Comparison of ENCODE assay signal across 27 mouse cellular contexts in the genomic region with DNA sequence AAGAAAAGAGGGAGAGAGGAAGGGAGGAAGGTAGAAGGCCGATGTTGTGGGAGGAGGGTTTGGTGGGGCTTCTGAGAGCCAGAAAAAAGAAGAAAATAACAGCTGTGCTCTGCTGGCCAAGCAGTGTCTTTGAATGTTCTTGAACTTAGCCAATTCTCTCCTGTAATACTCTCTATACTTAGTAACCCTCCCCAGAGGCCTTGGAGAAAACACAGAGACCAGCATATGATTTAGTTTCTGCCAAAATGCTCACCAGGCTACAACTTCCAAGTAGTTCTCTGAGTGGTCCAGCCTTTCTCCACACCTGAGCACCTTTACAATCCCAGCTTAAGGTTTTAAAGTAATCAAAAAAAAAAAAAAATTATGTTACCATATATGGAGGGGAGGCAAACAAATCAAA. TPM values are rescaled to one million over a fixed set of nuclear protein-coding genes. Genes with fewer than 3 reads are reported as not detected.
DNase-seq lines count a peak whose midpoint lies in the region; ATAC-seq lines count a peak whose summit lies in the region.
"Had no signal": no experiment of that assay in that cellular context is flagged by ENCODE, and none has a peak within 500 bp of the region (broad histone marks: within the 10 kb centered on the region; RNA-seq: fewer than 3 reads in every experiment).

No protein-coding gene starts in this region.

- WGBS in embryonic facial prominence, embryonic 14.5 days: 43% methylated on average over 1 of the region's 1 CpGs
- 63% methylated on average over 1 of the region's 1 CpGs for WGBS in embryonic facial prominence, embryonic 10.5 days

- no peak overlapping the region for H3K9ac ChIP-seq in embryonic facial prominence, embryonic 14.5 days (ENCODE audit: low read depth, low read length)
- H3K9ac ChIP-seq: embryonic facial prominence, embryonic 13.5 days; forebrain, embryonic 13.5 days; heart, embryonic 13.5 days; liver, embryonic 15.5 days; lung, embryonic 15.5 days; midbrain, embryonic 15.5 days; neural tube, embryonic 12.5 days had no signal

- DNase-seq in embryonic facial prominence, embryonic 14.5 days (ENCODE audit: low spot score): peak; percentile 63
- DNase-seq in embryonic facial prominence, embryonic 10.5 days (ENCODE audit: low spot score): no peak
- DNase-seq in heart, adult 9 months (ENCODE audit: low spot score in 2 of 2): peak; percentile 27 to 46
- DNase-seq in heart, postnatal 25 days (ENCODE audit: low spot score): no peak
- DNase-seq in testis, postnatal 14 days (ENCODE audit: low spot score): peak; percentile 10
- DNase-seq in testis, postnatal 10 days (ENCODE audit: low spot score): no peak
- no peak for DNase-seq in lung, postnatal 36 days
- DNase-seq: cerebellum, adult 2 months; cerebellum, postnatal 25 days; gastrocnemius, postnatal 14 days; kidney, adult 9 months; kidney, postnatal 36 days; liver; lung, postnatal 4 days; retina, postnatal 1 day; right cerebral cortex, postnatal 25 days had no signal

- ATAC-seq in embryonic facial prominence, embryonic 14.5 days (ENCODE audit: low read depth): peak; percentile 47; the same call in 1 of the 2 replicates
- ATAC-seq: CD4-positive, CD25-positive, alpha-beta regulatory T cell, adult 4 months; forebrain, embryonic 13.5 days; hindbrain, embryonic 16.5 days; intestine, embryonic 16.5 days; midbrain, embryonic 15.5 days had no signal

- no peaks in the 10 kb centered on the region for H3K9me3 ChIP-seq in embryonic facial prominence, embryonic 14.5 days (ENCODE audit: control insufficient read depth, low read length)
- H3K9me3 ChIP-seq in embryonic facial prominence, embryonic 10.5 days: no peaks in the 10 kb centered on the region
- H3K9me3 ChIP-seq: embryonic facial prominence, embryonic 13.5 days; forebrain, embryonic 13.5 days; heart, embryonic 13.5 days; hindbrain, embryonic 10.5 days; liver, embryonic 15.5 days; lung, embryonic 15.5 days; midbrain, embryonic 15.5 days; neural tube, embryonic 12.5 days had no signal

- peak overlapping the region; percentile 30; the same call in 1 of the 2 replicates for H3K27ac ChIP-seq in embryonic facial prominence, embryonic 14.5 days (replicated peaks; ENCODE audit: low read depth, low read length)
- no peak overlapping the region for H3K27ac ChIP-seq in embryonic facial prominence, embryonic 10.5 days (replicated peaks)
- H3K27ac ChIP-seq: embryonic facial prominence, embryonic 13.5 days; forebrain, embryonic 13.5 days; heart, embryonic 13.5 days; hindbrain, embryonic 10.5 days; liver, embryonic 15.5 days; lung, embryonic 15.5 days; midbrain, embryonic 15.5 days; neural tube, embryonic 12.5 days had no signal

- H3K4me1 ChIP-seq in embryonic facial prominence, embryonic 14.5 days (ENCODE audit: control insufficient read depth, insufficient read depth, low read length): peaks cover 4% of the 10 kb centered on the region; the same call in 1 of the 2 replicates
- H3K4me1 ChIP-seq in embryonic facial prominence, embryonic 10.5 days: no peaks in the 10 kb centered on the region
- H3K4me1 ChIP-seq: forebrain, embryonic 13.5 days; hindbrain, embryonic 10.5 days; liver, embryonic 15.5 days; lung, embryonic 15.5 days; midbrain, embryonic 15.5 days; neural tube, embryonic 12.5 days had no signal

- no peaks in the 10 kb centered on the region for H3K27me3 ChIP-seq in embryonic facial prominence, embryonic 14.5 days (replicated peaks; ENCODE audit: control insufficient read depth, insufficient read depth, low read length)
- H3K27me3 ChIP-seq in embryonic facial prominence, embryonic 10.5 days (replicated peaks; ENCODE audit: low read depth, poor library complexity, severe bottlenecking): no peaks in the 10 kb centered on the region
- H3K27me3 ChIP-seq: embryonic facial prominence, embryonic 13.5 days; forebrain, embryonic 13.5 days; heart, embryonic 13.5 days; liver, embryonic 15.5 days; lung, embryonic 15.5 days; midbrain, embryonic 15.5 days; neural tube, embryonic 12.5 days had no signal

- H3K4me2 ChIP-seq in embryonic facial prominence, embryonic 14.5 days (ENCODE audit: low read depth, low read length): no peak overlapping the region
- H3K4me2 ChIP-seq: embryonic facial prominence, embryonic 13.5 days; forebrain, embryonic 13.5 days; heart, embryonic 13.5 days; liver, embryonic 15.5 days; lung, embryonic 15.5 days; midbrain, embryonic 15.5 days; neural tube, embryonic 12.5 days had no signal

- no peak overlapping the region for H3K4me3 ChIP-seq in embryonic facial prominence, embryonic 14.5 days (ENCODE audit: low read depth, low read length)
- H3K4me3 ChIP-seq in embryonic facial prominence, embryonic 10.5 days: no peak overlapping the region
- H3K4me3 ChIP-seq: embryonic facial prominence, embryonic 13.5 days; forebrain, embryonic 13.5 days; heart, embryonic 13.5 days; hindbrain, embryonic 10.5 days; liver, embryonic 15.5 days; lung, embryonic 15.5 days; midbrain, embryonic 15.5 days; neural tube, embryonic 12.5 days had no signal

- intact Hi-C loops in heart, postnatal 25 days (cut with DNase I): no loop called here

- peaks cover 7% of the 10 kb centered on the region; the same call in 1 of the 2 replicates for H3K36me3 ChIP-seq in embryonic facial prominence, embryonic 14.5 days (ENCODE audit: control insufficient read depth, insufficient read depth, low read length)
- H3K36me3 ChIP-seq in embryonic facial prominence, embryonic 10.5 days (replicated peaks): no peaks in the 10 kb centered on the region; the same call in 1 of the 2 replicates
- H3K36me3 ChIP-seq: lung, embryonic 15.5 days; midbrain, embryonic 15.5 days; neural tube, embryonic 12.5 days had no signal

RNA-seq across cellular contexts. Expression of a gene that starts 27.9 kb away (rescaled TPM):
- polyA plus RNA-seq in embryonic facial prominence, embryonic 14.5 days (2014; fragmentation: Nextera tagmentation; extraction: Ambion mirVana): 18.6 and 20.0 TPM in 2 replicates
- polyA plus RNA-seq in embryonic facial prominence, embryonic 10.5 days (2016; fragmentation: Nextera tagmentation; extraction: Ambion mirVana): 27.6 and 32.9 TPM in 2 replicates
- total RNA-seq in heart, postnatal 25 days (2021): 1 to 10 TPM; 2.9 to 5.1 TPM

Comparison
In these comparisons a context has a peak if more than half of its experiments do, and no peak if none do; other contexts are left out.
1. DNase-seq: peak in embryonic facial prominence, embryonic 14.5 days (single experiment), heart, adult 9 months (2 of 2) and testis, postnatal 14 days (single experiment); none in embryonic facial prominence, embryonic 10.5 days (single experiment), heart, postnatal 25 days (single experiment), testis, postnatal 10 days (single experiment) and lung, postnatal 36 days (single experiment).